Mouse (Mus musculus): ENCODE measurements around the gene Apoc2. TPM values are rescaled to one million over a fixed set of nuclear protein-coding genes. Genes with fewer than 3 reads are reported as not detected.

The Apoc2 gene
- polyA plus RNA-seq, 1 experiment from 2014 or later = 1.7 TPM

- Histone ChIP-seq H3K9me3 (no peaks in the 10 kb centered on the region), H3K4me1 (peaks cover 8% of the 10 kb centered on the region), H3K36me3 (no peaks in the 10 kb centered on the region), H3K4me3 (no peak overlapping the region), H3K4me2 (replicated peaks) (peak overlapping the region; percentile 37), H3K27ac (no peak overlapping the region), H3K27me3 (replicated peaks) (no peaks in the 10 kb centered on the region), H3K9ac (0 out of 2 replicates have a peak overlapping the region, but pooled peaks have one; percentile 13)
- 8% methylated on average over 10 of the region's 10 CpGs for WGBS
- peak; percentile 59; the same call in 1 of the 2 replicates for ATAC-seq (ENCODE audit: low FRiP score, low read depth)
Measured at GRCm38 (mm10) chr7:19668947-19669721, 8.6 kb downstream of the Apoc2 start.

GRCm38 (mm10) chr7:19667434-19667833, 10.3 kb downstream of the Apoc2 start:
- H3K9ac ChIP-seq = no peak overlapping the region
- H3K27ac ChIP-seq = no peak overlapping the region
- H3K4me3 ChIP-seq = no peak overlapping the region
- H3K36me3 ChIP-seq = no peaks in the 10 kb centered on the region
- WGBS = 84% methylated on average over 2 of the region's 2 CpGs
- H3K27me3 ChIP-seq (replicated peaks) = no peaks in the 10 kb centered on the region
- H3K4me2 ChIP-seq (replicated peaks) = no peak overlapping the region
- no peaks in the 10 kb centered on the region for H3K9me3 ChIP-seq
- H3K4me1 ChIP-seq = peaks cover 23% of the 10 kb centered on the region
- no peak for ATAC-seq (ENCODE audit: low FRiP score, low read depth)

GRCm38 (mm10) chr7:19666750-19667149, 11.0 kb downstream of the Apoc2 start:
- 69% methylated on average over 3 of the region's 3 CpGs for WGBS
- Histone ChIP-seq H3K27me3 (replicated peaks) (no peaks in the 10 kb centered on the region), H3K9me3 (no peaks in the 10 kb centered on the region), H3K27ac (no peak overlapping the region), H3K4me3 (no peak overlapping the region), H3K4me1 (peaks cover 23% of the 10 kb centered on the region), H3K36me3 (0 out of 2 replicates have a peak, but pooled peaks cover 4% of the 10 kb centered on the region), H3K9ac (no peak overlapping the region), H3K4me2 (replicated peaks) (no peak overlapping the region)
- ATAC-seq (ENCODE audit: low FRiP score, low read depth) = no peak

GRCm38 (mm10) chr7:19664955-19665841, 12.5 kb downstream of the Apoc2 start, which contains the start of gene Clptm1:
Gene Clptm1 (minus strand): TSS chr7:19665033.
- H3K9me3 ChIP-seq = no peaks in the 10 kb centered on the region
- peak within 1 kb of the TSS; percentile 94 for H3K9ac ChIP-seq
- H3K27me3 ChIP-seq (replicated peaks) = no peaks in the 10 kb centered on the region
- H3K36me3 ChIP-seq = 0 out of 2 replicates have a peak, but pooled peaks cover 6% of the 10 kb centered on the region
- H3K4me1 ChIP-seq = peaks cover 23% of the 10 kb centered on the region
- peak within 1 kb of the TSS; percentile 58 for H3K27ac ChIP-seq
- peak within 1 kb of the TSS; percentile 71 for H3K4me2 ChIP-seq (replicated peaks)
- H3K4me3 ChIP-seq = peak within 1 kb of the TSS; percentile 95
- under 1% methylated on average over 63 of the region's 63 CpGs for WGBS
- ATAC-seq (ENCODE audit: low FRiP score, low read depth) = peak; percentile 88

GRCm38 (mm10) chr7:19664455-19664954, 13.2 kb downstream of the Apoc2 start:
- no peaks in the 10 kb centered on the region for H3K9me3 ChIP-seq
- peaks cover 23% of the 10 kb centered on the region for H3K4me1 ChIP-seq
- H3K9ac ChIP-seq = peak overlapping the region; percentile 94
- peak overlapping the region; percentile 95 for H3K4me3 ChIP-seq
- H3K4me2 ChIP-seq (replicated peaks) = peak overlapping the region; percentile 71
- H3K36me3 ChIP-seq = peaks cover 8% of the 10 kb centered on the region
- H3K27ac ChIP-seq = 0 out of 2 replicates have a peak overlapping the region, but pooled peaks have one; percentile 23
- peak; percentile 55 for ATAC-seq (ENCODE audit: low FRiP score, low read depth)
- H3K27me3 ChIP-seq (replicated peaks) = no peaks in the 10 kb centered on the region
- under 1% methylated on average over 37 of the region's 37 CpGs for WGBS

- Histone ChIP-seq H3K36me3 (peaks cover 8% of the 10 kb centered on the region), H3K4me2 (replicated peaks) (peak overlapping the region; percentile 71), H3K4me1 (peaks cover 20% of the 10 kb centered on the region), H3K9me3 (no peaks in the 10 kb centered on the region), H3K4me3 (peak overlapping the region; percentile 95), H3K27ac (no peak overlapping the region), H3K9ac (peak overlapping the region; percentile 94), H3K27me3 (replicated peaks) (no peaks in the 10 kb centered on the region)
- no peak for ATAC-seq (ENCODE audit: low FRiP score, low read depth)
- 15% methylated on average over 8 of the region's 8 CpGs for WGBS
Measured at GRCm38 (mm10) chr7:19663940-19664339, 13.8 kb downstream of the Apoc2 start.

GRCm38 (mm10) chr7:19652614-19653013, 25.1 kb downstream of the Apoc2 start:
- 94% methylated on average over 2 of the region's 2 CpGs for WGBS

GRCm38 (mm10) chr7:19651063-19651786, 26.5 kb downstream of the Apoc2 start:
- H3K27ac ChIP-seq = no peak overlapping the region
- ATAC-seq (ENCODE audit: low FRiP score, low read depth) = no peak
- H3K36me3 ChIP-seq = peaks cover 82% of the 10 kb centered on the region
- no peak overlapping the region for H3K4me3 ChIP-seq
- no peaks in the 10 kb centered on the region for H3K27me3 ChIP-seq (replicated peaks)
- H3K9me3 ChIP-seq = no peaks in the 10 kb centered on the region
- H3K4me1 ChIP-seq = no peaks in the 10 kb centered on the region
- 96% methylated on average over 6 of the region's 6 CpGs for WGBS
- no peak overlapping the region for H3K4me2 ChIP-seq (replicated peaks)
- H3K9ac ChIP-seq = no peak overlapping the region

More at GRCm38 (mm10) chr7:19652614-19653013, 25.1 kb downstream of the Apoc2 start:
- no peaks in the 10 kb centered on the region for H3K27me3 ChIP-seq (replicated peaks)
- no peak overlapping the region for H3K4me3 ChIP-seq
- no peak overlapping the region for H3K27ac ChIP-seq
- H3K9me3 ChIP-seq = no peaks in the 10 kb centered on the region
- ATAC-seq (ENCODE audit: low FRiP score, low read depth) = no peak
- H3K36me3 ChIP-seq = peaks cover 72% of the 10 kb centered on the region
- H3K4me1 ChIP-seq = no peaks in the 10 kb centered on the region
- no peak overlapping the region for H3K4me2 ChIP-seq (replicated peaks)
- no peak overlapping the region for H3K9ac ChIP-seq

GRCm38 (mm10) chr7:19641223-19641622, 36.5 kb downstream of the Apoc2 start:
- H3K27me3 ChIP-seq (replicated peaks) = no peaks in the 10 kb centered on the region
- no peak overlapping the region for H3K9ac ChIP-seq
- no peak overlapping the region for H3K4me2 ChIP-seq (replicated peaks)
- peaks cover 98% of the 10 kb centered on the region for H3K36me3 ChIP-seq
- no peak for ATAC-seq (ENCODE audit: low FRiP score, low read depth)
- H3K27ac ChIP-seq = no peak overlapping the region
- H3K9me3 ChIP-seq = no peaks in the 10 kb centered on the region
- H3K4me1 ChIP-seq = no peaks in the 10 kb centered on the region
- H3K4me3 ChIP-seq = no peak overlapping the region
- 94% methylated on average over 4 of the region's 4 CpGs for WGBS

- Histone ChIP-seq H3K27me3 (replicated peaks) (no peaks in the 10 kb centered on the region), H3K9me3 (no peaks in the 10 kb centered on the region), H3K4me2 (replicated peaks) (no peak overlapping the region), H3K27ac (no peak overlapping the region), H3K9ac (no peak overlapping the region), H3K36me3 (peaks cover 83% of the 10 kb centered on the region), H3K4me3 (no peak overlapping the region), H3K4me1 (no peaks in the 10 kb centered on the region)
- WGBS = 86% methylated on average over 11 of the region's 11 CpGs
- no peak for ATAC-seq (ENCODE audit: low FRiP score, low read depth)
Measured at GRCm38 (mm10) chr7:19635074-19635827, 42.5 kb downstream of the Apoc2 start.

GRCm38 (mm10) chr7:19634591-19634990, 43.1 kb downstream of the Apoc2 start:
- H3K4me2 ChIP-seq (replicated peaks) = no peak overlapping the region
- H3K4me3 ChIP-seq = no peak overlapping the region
- peaks cover 76% of the 10 kb centered on the region for H3K36me3 ChIP-seq
- no peak overlapping the region for H3K9ac ChIP-seq
- no peak for ATAC-seq (ENCODE audit: low FRiP score, low read depth)
- no peak overlapping the region for H3K27ac ChIP-seq
- no peaks in the 10 kb centered on the region for H3K9me3 ChIP-seq
- 98% methylated on average over 2 of the region's 2 CpGs for WGBS
- no peaks in the 10 kb centered on the region for H3K27me3 ChIP-seq (replicated peaks)
- H3K4me1 ChIP-seq = no peaks in the 10 kb centered on the region; the same call in 1 of the 2 replicates
